Mouse (Mus musculus) intestine, embryonic 15.5 days (tissue): ENCODE data around the gene Fign. TPM values are rescaled to one million over a fixed set of nuclear protein-coding genes. Genes with fewer than 3 reads are reported as not detected.

ENCODE experiments used
- ATAC-seq: fragments of 200-750 bp; cut with Nextera tagmentation; 2 replicates; pipeline ENCODE4 v1.8.0; 2017; ENCODE audit warnings: moderate TSS enrichment, moderate library complexity
- H3K27ac ChIP-seq: fragments of 300-500 bp; sonication (generic); 2 replicates; pipeline ENCODE4 v1.5.1; 2015; ENCODE audit warnings: mild to moderate bottlenecking, inconsistent platforms
- H3K27me3 ChIP-seq: fragments of 300-500 bp; sonication (generic); replicated peaks from 2 replicates; pipeline ENCODE4 v1.6.1; 2015; ENCODE audit warnings: inconsistent platforms
- H3K36me3 ChIP-seq: fragments of 300-500 bp; sonication (generic); 2 replicates; pipeline ENCODE4 v1.6.1; 2015; ENCODE audit warnings: inconsistent platforms
- H3K4me1 ChIP-seq: fragments of 300-500 bp; sonication (generic); replicated peaks from 2 replicates; pipeline ENCODE4 v1.6.1; 2015; ENCODE audit warnings: inconsistent platforms
- H3K4me2 ChIP-seq: fragments of 300-500 bp; sonication (generic); replicated peaks from 2 replicates; pipeline ENCODE4 v1.6.1; 2015; ENCODE audit warnings: mild to moderate bottlenecking, inconsistent platforms
- H3K4me3 ChIP-seq: fragments of 300-500 bp; sonication (generic); replicated peaks from 2 replicates; pipeline ENCODE4 v1.5.1; 2015; ENCODE audit warnings: inconsistent platforms
- H3K9ac ChIP-seq: fragments of 300-500 bp; sonication (generic); 2 replicates; pipeline ENCODE4 v1.6.1; 2015; ENCODE audit warnings: inconsistent platforms
- H3K9me3 ChIP-seq: fragments of 300-500 bp; sonication (generic); 2 replicates; pipeline ENCODE4 v1.6.1; 2016; ENCODE audit warnings: inconsistent platforms
- WGBS: fragments of 180-500 bp; shearing (Covaris S2); methylation state at CpG from one replicate; pipeline ENCODE4 v1.1.7; 2015; 5-methylcytosine and 5-hydroxymethylcytosine counted together
- polyA plus RNA-seq: library from polyadenylated mRNA; unstranded; fragments of >200 nt; fragmentation: Nextera tagmentation; extraction: Ambion mirVana; gene quantifications from 2 replicates; pipeline ENCODE4 v1.2.1, GENCODE M21; 2015

The Fign gene
- polyA plus RNA-seq, 1 experiment from 2014 or later, result 2.2 TPM

- Histone ChIP-seq H3K36me3 (no peaks in the 10 kb centered on the region), H3K4me3 (no peak overlapping the region), H3K9me3 (no peaks in the 10 kb centered on the region), H3K9ac (no peak overlapping the region), H3K4me2 (no peak overlapping the region), H3K27me3 (no peaks in the 10 kb centered on the region), H3K4me1 (no peaks in the 10 kb centered on the region), H3K27ac (no peak overlapping the region)
- ATAC-seq, result no peak
- WGBS, result 45% methylated on average over 5 of the region's 5 CpGs
Measured at GRCm38 (mm10) chr2:64083853-64084427, 13.9 kb downstream of the Fign start.

- no peaks in the 10 kb centered on the region for H3K27me3 ChIP-seq
- 28% methylated on average over 4 of the region's 4 CpGs for WGBS
- no peak overlapping the region for H3K4me3 ChIP-seq
- ATAC-seq, result no peak
- no peaks in the 10 kb centered on the region for H3K9me3 ChIP-seq
- H3K27ac ChIP-seq, result no peak overlapping the region
- H3K4me1 ChIP-seq, result no peaks in the 10 kb centered on the region
- H3K4me2 ChIP-seq, result no peak overlapping the region
- H3K36me3 ChIP-seq, result no peaks in the 10 kb centered on the region
- no peak overlapping the region for H3K9ac ChIP-seq
Measured at GRCm38 (mm10) chr2:64079765-64080164, 18.1 kb downstream of the Fign start.

- H3K9me3 ChIP-seq, result no peaks in the 10 kb centered on the region
- H3K4me2 ChIP-seq, result no peak overlapping the region
- H3K9ac ChIP-seq, result no peak overlapping the region
- no peak overlapping the region for H3K4me3 ChIP-seq
- WGBS, result 62% methylated on average over 3 of the region's 3 CpGs
- no peaks in the 10 kb centered on the region for H3K4me1 ChIP-seq
- H3K27me3 ChIP-seq, result no peaks in the 10 kb centered on the region
- no peak for ATAC-seq
- H3K36me3 ChIP-seq, result no peaks in the 10 kb centered on the region
- H3K27ac ChIP-seq, result no peak overlapping the region
Measured at GRCm38 (mm10) chr2:64078551-64078950, 19.3 kb downstream of the Fign start.

- no peak overlapping the region for H3K4me3 ChIP-seq
- H3K9me3 ChIP-seq, result no peaks in the 10 kb centered on the region
- no peak overlapping the region for H3K4me2 ChIP-seq
- H3K4me1 ChIP-seq, result no peaks in the 10 kb centered on the region
- no peaks in the 10 kb centered on the region for H3K36me3 ChIP-seq
- no peak overlapping the region for H3K9ac ChIP-seq
- WGBS, result 84% methylated on average over 2 of the region's 2 CpGs
- no peaks in the 10 kb centered on the region for H3K27me3 ChIP-seq
- ATAC-seq, result no peak
- H3K27ac ChIP-seq, result no peak overlapping the region
Measured at GRCm38 (mm10) chr2:64077846-64078245, 20.0 kb downstream of the Fign start.

GRCm38 (mm10) chr2:64075873-64076272, 22.0 kb downstream of the Fign start:
- H3K4me3 ChIP-seq, result no peak overlapping the region
- H3K4me1 ChIP-seq, result no peaks in the 10 kb centered on the region
- no peaks in the 10 kb centered on the region for H3K27me3 ChIP-seq
- H3K9me3 ChIP-seq, result no peaks in the 10 kb centered on the region
- 61% methylated on average over 6 of the region's 6 CpGs for WGBS
- H3K27ac ChIP-seq, result no peak overlapping the region
- H3K4me2 ChIP-seq, result no peak overlapping the region
- no peak; the same call in 1 of the 2 replicates for ATAC-seq
- no peak overlapping the region for H3K9ac ChIP-seq
- no peaks in the 10 kb centered on the region for H3K36me3 ChIP-seq

GRCm38 (mm10) chr2:64074602-64075389, 23.0 kb downstream of the Fign start:
- ATAC-seq, result no peak
- WGBS, result 24% methylated on average over 17 of the region's 17 CpGs
- H3K4me3 ChIP-seq, result no peak overlapping the region
- no peaks in the 10 kb centered on the region for H3K4me1 ChIP-seq
- no peaks in the 10 kb centered on the region for H3K36me3 ChIP-seq
- H3K27ac ChIP-seq, result no peak overlapping the region
- H3K27me3 ChIP-seq, result no peaks in the 10 kb centered on the region
- H3K9me3 ChIP-seq, result no peaks in the 10 kb centered on the region
- H3K4me2 ChIP-seq, result peak overlapping the region; percentile 24
- H3K9ac ChIP-seq, result no peak overlapping the region

- 45% methylated on average over 4 of the region's 4 CpGs for WGBS
- Histone ChIP-seq H3K9ac (no peak overlapping the region), H3K9me3 (no peaks in the 10 kb centered on the region), H3K27me3 (no peaks in the 10 kb centered on the region), H3K4me3 (no peak overlapping the region), H3K36me3 (no peaks in the 10 kb centered on the region), H3K27ac (no peak overlapping the region), H3K4me2 (no peak overlapping the region), H3K4me1 (no peaks in the 10 kb centered on the region)
- no peak for ATAC-seq
Measured at GRCm38 (mm10) chr2:64072158-64072557, 25.7 kb downstream of the Fign start.

- Histone ChIP-seq H3K4me1 (no peaks in the 10 kb centered on the region), H3K9me3 (no peaks in the 10 kb centered on the region), H3K27me3 (no peaks in the 10 kb centered on the region), H3K27ac (no peak overlapping the region), H3K4me3 (no peak overlapping the region), H3K4me2 (no peak overlapping the region), H3K9ac (no peak overlapping the region), H3K36me3 (no peaks in the 10 kb centered on the region)
- WGBS, result 83% methylated on average over 10 of the region's 10 CpGs
- ATAC-seq, result no peak
Measured at GRCm38 (mm10) chr2:64069950-64070695, 27.7 kb downstream of the Fign start.

- H3K9ac ChIP-seq, result no peak overlapping the region
- 84% methylated on average over 4 of the region's 4 CpGs for whole genome bisulfite sequencing
- no peak overlapping the region for H3K4me3 ChIP-seq
- ATAC-seq, result no peak
- no peaks in the 10 kb centered on the region for H3K36me3 ChIP-seq
- no peaks in the 10 kb centered on the region for H3K4me1 ChIP-seq
- no peak overlapping the region for H3K4me2 ChIP-seq
- H3K27ac ChIP-seq, result no peak overlapping the region
- no peaks in the 10 kb centered on the region for H3K27me3 ChIP-seq
- no peaks in the 10 kb centered on the region for H3K9me3 ChIP-seq
Measured at GRCm38 (mm10) chr2:64065511-64065910, 32.3 kb downstream of the Fign start.

GRCm38 (mm10) chr2:64059477-64059876, 38.4 kb downstream of the Fign start:
- no peaks in the 10 kb centered on the region for H3K4me1 ChIP-seq
- H3K27ac ChIP-seq, result no peak overlapping the region
- H3K27me3 ChIP-seq, result no peaks in the 10 kb centered on the region
- H3K4me3 ChIP-seq, result no peak overlapping the region
- no peak for ATAC-seq
- no peak overlapping the region for H3K9ac ChIP-seq
- 85% methylated on average over 5 of the region's 5 CpGs for WGBS
- no peaks in the 10 kb centered on the region for H3K36me3 ChIP-seq
- no peak overlapping the region for H3K4me2 ChIP-seq
- H3K9me3 ChIP-seq, result no peaks in the 10 kb centered on the region

GRCm38 (mm10) chr2:64048142-64048541, 49.7 kb downstream of the Fign start:
- Histone ChIP-seq H3K4me2 (no peak overlapping the region), H3K36me3 (no peaks in the 10 kb centered on the region), H3K4me3 (no peak overlapping the region), H3K9ac (no peak overlapping the region), H3K9me3 (no peaks in the 10 kb centered on the region), H3K27ac (no peak overlapping the region), H3K27me3 (no peaks in the 10 kb centered on the region), H3K4me1 (no peaks in the 10 kb centered on the region)
- no peak for ATAC-seq
- 66% methylated on average over 2 of the region's 2 CpGs for WGBS

- Histone ChIP-seq H3K27ac (no peak overlapping the region), H3K36me3 (no peaks in the 10 kb centered on the region), H3K4me1 (no peaks in the 10 kb centered on the region), H3K9ac (no peak overlapping the region), H3K9me3 (no peaks in the 10 kb centered on the region), H3K27me3 (no peaks in the 10 kb centered on the region), H3K4me2 (no peak overlapping the region), H3K4me3 (no peak overlapping the region)
- 73% methylated on average over 3 of the region's 3 CpGs for WGBS
- ATAC-seq, result no peak
Measured at GRCm38 (mm10) chr2:64043099-64043498, 54.7 kb downstream of the Fign start.
